Mouse (Mus musculus) ES-E14 (cell line): Measurements from ENCODE around the gene Guca2b.

Source experiments
- CHD2 ChIP-seq: IDR thresholded peaks from 2 replicates; pipeline ENCODE4 v1.6.1; 2014; ENCODE audit warnings: mild to moderate bottlenecking, low read depth, low read length, inconsistent platforms
- HCFC1 ChIP-seq: IDR thresholded peaks from 2 replicates; pipeline ENCODE4 v1.6.1; 2012; ENCODE audit warnings: low read length, inconsistent platforms, borderline replicate concordance; ENCODE audit not compliant: insufficient read depth
- MAFK ChIP-seq: IDR thresholded peaks from 2 replicates; pipeline ENCODE4 v1.6.1; 2014; ENCODE audit warnings: mild to moderate bottlenecking, low read depth, low read length, inconsistent platforms; ENCODE audit not compliant: insufficient read depth
- ZC3H11A ChIP-seq: IDR thresholded peaks from 2 replicates; pipeline ENCODE4 v1.6.1; 2012; ENCODE audit warnings: low read depth, mild to moderate bottlenecking, inconsistent platforms, low read length, borderline replicate concordance
- ZNF384 ChIP-seq: IDR thresholded peaks from 2 replicates; pipeline ENCODE4 v1.6.1; 2012; ENCODE audit warnings: low read depth, low read length, inconsistent platforms

GRCm38 (mm10) chr4:119633342-119633741 lies 25.4 kb downstream of the Guca2b start:
- TF ChIP-seq HCFC1 (no peak), CHD2 (no peak), ZNF384 (no peak), MAFK (no peak), ZC3H11A (no peak)
